Mouse (Mus musculus): ENCODE measurements at regions not wholly inside any gene's neighbourhood (a gene's known extent, or its start where the extent isn't known, plus 50 kb on each side); places are given as distances from the start of the nearest gene placed in this dataset.
"Not testable (repeated sequence)": the region's sequence is repeated elsewhere in the genome, so short reads cannot be mapped to it uniquely, and the experiment has no call there.

DNA sequence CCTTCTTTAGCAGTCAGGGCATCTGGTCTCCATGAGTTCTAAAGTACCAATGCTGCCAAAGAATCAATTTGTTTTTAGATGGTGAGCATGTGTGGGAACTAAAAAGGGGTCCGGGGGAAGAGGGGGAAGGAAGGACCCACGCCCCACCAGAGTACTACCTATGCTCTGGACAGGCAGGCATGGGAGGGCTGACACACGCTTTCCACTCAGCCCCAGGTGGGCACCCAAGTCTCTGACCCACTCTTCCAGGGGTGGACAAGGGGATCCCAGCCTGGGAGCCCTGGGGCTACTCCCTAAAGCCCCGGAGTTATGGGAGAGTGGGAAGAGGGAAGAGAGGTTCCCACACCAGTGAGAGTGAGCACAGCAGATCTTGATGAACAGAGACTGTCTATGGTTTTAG lies 1446.9 kb downstream of the Zfp704 start:
- DNase-seq (ENCODE audit: low spot score in 2 of 2) = no peak

- DNase-seq (ENCODE audit: low spot score in 2 of 2) = no peak
Observed at GRCm38 (mm10) chr3:8161997-8162756, 1447.7 kb downstream of the Zfp704 start.

DNA sequence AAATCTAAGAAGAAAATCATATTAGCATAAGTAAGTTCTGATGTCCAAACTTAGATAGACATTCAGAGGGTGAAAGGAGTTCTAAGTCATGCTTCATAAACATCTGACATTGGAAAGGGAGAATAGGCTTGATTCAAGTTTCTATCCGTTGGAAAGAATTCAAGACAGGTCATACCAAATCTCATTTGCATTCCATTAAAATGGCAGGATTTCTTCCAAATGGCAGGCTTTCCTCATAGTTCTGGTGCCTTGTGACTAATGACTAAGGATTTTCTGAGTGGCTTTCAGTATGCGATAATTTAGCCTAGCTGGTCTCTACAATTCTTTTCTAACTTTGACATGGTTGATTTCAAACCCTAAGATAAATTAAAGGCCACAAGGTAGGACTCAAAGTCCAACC lies 1466.9 kb downstream of the Zfp704 start:
- no peak for DNase-seq (ENCODE audit: low spot score in 2 of 2)

- DNase-seq (ENCODE audit: low spot score in 2 of 2) = no peak
Observed at GRCm38 (mm10) chr3:8142190-8142589, 1467.7 kb downstream of the Zfp704 start.

DNA sequence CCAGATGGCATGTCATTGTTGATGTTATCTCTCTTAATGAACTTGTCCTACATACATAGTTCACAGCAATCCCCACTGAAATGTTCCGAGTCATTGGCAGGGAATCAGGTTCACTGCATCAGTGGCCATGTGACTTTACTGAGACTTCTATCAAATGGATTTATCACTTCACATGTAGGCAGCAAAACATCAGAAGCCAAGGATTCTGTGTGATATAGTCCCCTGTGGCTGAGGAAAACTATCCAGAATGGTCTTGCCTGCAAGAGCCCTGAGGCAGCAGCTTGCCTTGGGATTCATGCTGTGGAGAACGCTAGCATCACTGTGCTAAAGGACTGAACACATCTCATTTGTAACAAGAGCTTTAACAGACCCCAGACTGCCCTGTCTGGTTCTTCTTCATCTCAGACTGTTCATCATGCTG lies 1468.2 kb downstream of the Zfp704 start:
- DNase-seq (ENCODE audit: low spot score in 2 of 2) = no peak

DNA sequence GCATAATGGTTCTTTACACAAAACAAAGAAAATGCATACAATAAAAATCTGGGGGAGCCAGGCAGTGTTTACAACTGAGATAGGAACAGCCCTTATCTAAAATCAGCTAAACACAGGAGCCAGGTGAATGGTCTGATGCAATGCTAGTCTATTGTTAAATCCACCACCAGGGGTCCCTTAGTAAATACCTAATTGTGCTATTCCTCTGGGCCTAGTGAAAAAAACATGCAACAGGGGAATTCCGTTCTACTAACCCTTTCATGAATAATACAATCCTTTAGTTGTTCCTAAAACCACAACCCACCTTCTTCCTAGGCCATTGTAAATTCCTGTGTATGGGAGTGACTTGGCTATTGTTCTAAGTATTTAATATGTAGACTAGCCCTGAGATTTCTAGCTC lies 1486.2 kb downstream of the Zfp704 start:
- not testable (repeated sequence) for DNase-seq (ENCODE audit: low spot score in 2 of 2)

GRCm38 (mm10) chr3:8123141-8123540 lies 1486.7 kb downstream of the Zfp704 start:
- no peak for DNase-seq (ENCODE audit: low spot score in 2 of 2)

- DNase-seq (ENCODE audit: low spot score in 2 of 2) = no peak
Observed at GRCm38 (mm10) chr3:8098291-8098690, 1478.0 kb upstream of the 1700008P02Rik start.

- DNase-seq (ENCODE audit: low spot score in 2 of 2) = no peak
Observed at GRCm38 (mm10) chr3:8084749-8085148, 1464.5 kb upstream of the 1700008P02Rik start.

DNA sequence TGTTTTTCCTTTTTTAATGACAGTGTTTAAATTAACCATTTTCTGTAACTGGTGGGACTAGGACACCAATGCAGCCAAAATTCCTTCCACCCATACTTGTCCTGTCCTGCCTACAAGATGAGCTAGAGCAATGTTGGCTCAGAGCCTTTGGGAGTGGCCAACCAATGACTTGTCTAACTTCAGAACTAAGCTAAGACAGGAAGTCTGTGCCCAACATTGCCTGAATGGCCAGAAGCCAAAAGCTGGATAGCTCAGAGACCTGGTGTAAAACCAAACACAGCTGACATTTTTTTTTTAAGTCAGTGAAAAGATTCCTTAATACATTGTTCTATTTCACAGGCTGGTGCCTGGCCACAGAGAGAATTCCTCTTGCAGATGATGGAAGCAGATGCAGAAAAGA lies 1433.5 kb upstream of the 1700008P02Rik start:
- no peak for DNase-seq (ENCODE audit: low spot score in 2 of 2)

DNA sequence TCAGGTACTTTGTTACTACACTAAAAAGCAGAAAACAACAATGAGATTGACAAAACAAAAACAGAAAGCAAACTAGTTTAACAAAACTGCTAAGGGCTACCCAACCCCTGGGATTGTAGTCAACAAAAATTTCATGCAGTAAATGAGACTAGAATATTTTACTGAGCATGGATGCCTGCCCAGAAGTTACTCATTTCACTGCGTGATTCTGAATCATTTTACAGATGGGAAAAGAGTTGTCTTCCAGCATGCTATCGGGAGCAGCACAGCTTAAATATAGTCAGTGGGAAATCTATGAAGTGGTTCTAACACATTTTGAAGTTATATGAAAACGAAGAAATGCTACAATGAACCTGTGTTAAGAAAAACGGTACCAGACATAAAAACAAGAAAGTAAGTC lies 1430.9 kb upstream of the 1700008P02Rik start:
- no peak for DNase-seq (ENCODE audit: low spot score in 2 of 2)

GRCm38 (mm10) chr3:8049706-8050105 lies 1429.5 kb upstream of the 1700008P02Rik start:
- DNase-seq (ENCODE audit: low spot score in 2 of 2) = no peak

DNA sequence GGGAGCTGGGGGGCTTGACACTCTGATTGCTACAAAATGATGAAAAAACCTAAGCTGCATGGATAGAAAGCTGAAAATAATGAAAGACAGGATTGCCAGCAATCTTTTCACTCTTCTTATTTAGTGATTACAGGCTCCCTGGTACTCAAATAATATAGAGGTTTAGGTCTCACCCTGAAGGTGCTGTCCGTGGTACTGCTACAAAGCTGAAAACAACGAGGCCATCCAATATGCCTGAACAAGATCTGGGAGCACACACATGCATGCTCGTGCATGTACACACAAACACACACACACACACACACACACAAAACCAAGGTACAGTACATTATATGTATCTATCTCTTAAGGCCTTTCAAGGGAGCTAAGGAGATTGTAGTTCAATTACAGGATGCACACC lies 1426.1 kb upstream of the 1700008P02Rik start:
- DNase-seq (ENCODE audit: low spot score in 2 of 2) = no peak

- no peak for DNase-seq (ENCODE audit: low spot score in 2 of 2)
Observed at GRCm38 (mm10) chr3:8036697-8037096, 1416.5 kb upstream of the 1700008P02Rik start.

DNA sequence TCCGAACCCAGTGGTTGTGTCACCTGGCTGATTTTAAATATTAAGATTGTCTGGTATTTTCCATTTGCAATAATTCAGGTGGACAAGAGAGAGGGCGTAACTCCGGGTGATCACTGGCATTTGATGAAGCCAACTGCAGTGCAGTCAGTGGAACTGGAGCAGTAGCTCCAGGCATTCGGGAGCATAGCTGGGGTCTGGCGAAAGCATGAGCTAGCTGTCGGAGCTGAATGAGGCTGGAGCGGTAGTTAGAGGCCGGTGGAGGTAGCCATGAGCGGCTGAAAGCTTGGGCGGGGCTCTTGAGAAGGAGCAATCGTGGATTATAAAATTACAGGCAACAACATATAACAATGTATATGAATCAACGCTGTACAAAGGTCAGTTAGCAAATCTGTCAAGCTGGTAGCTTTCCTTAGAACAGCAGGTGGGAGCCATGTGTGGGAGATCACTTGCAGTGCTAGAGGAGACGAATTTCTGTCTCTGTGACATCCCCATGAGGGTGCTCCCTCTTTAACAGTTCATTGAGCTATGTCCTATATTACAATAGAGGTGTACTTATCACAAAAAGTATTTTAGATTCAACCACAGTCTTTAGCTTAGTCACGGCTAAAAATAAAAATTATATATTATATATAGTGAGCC lies 1415.0 kb upstream of the 1700008P02Rik start:
- no peak for DNase-seq (ENCODE audit: low spot score in 2 of 2)

GRCm38 (mm10) chr3:8026325-8027017 lies 1406.2 kb upstream of the 1700008P02Rik start:
- no peak for DNase-seq (ENCODE audit: low spot score in 2 of 2)

DNA sequence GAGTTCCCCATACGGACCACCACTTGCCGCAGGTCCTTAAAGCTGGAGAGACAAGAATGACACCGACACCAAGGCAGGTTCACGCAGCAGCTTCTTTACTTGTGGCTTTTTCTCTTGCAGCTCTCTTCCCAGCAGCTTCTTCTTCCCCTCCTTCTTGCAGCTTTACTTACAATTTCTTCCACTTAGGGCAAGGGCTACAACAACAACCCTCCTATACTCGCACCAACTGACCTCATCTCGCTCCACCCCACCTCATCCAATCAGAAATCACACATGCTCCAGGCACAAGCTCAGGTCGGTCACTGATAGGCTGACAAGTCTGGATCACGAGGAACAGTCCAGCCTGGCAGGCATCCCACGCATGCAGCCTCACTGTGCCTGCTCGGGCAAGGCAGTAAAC lies 1402.4 kb upstream of the 1700008P02Rik start:
- DNase-seq (ENCODE audit: low spot score in 2 of 2) = no peak

DNA sequence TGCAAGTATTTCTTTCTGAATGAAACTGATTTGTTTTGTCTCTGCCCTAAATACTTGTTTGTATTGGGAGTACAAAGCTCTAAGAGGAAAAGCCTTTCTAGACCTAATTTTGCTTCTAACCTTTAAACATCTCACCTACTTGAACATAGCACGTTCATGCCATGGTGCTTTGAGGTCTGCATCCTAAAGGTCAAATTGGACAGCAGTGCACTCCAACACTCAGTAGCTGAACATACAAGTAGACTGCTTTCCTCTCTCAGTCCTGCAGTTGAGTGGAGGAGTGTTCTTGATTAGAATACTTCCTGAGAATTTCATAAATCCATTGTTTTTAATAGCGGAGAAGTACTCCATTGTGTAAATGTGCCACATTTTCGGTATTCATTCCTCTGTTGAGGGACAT lies 1397.2 kb upstream of the 1700008P02Rik start:
- no peak for DNase-seq (ENCODE audit: low spot score in 2 of 2)

- no peak for DNase-seq (ENCODE audit: low spot score in 2 of 2)
Observed at GRCm38 (mm10) chr3:8016945-8017344, 1396.7 kb upstream of the 1700008P02Rik start.

- no peak for DNase-seq (ENCODE audit: low spot score in 2 of 2)
Observed at GRCm38 (mm10) chr3:8009966-8010365, 1389.7 kb upstream of the 1700008P02Rik start.

DNA sequence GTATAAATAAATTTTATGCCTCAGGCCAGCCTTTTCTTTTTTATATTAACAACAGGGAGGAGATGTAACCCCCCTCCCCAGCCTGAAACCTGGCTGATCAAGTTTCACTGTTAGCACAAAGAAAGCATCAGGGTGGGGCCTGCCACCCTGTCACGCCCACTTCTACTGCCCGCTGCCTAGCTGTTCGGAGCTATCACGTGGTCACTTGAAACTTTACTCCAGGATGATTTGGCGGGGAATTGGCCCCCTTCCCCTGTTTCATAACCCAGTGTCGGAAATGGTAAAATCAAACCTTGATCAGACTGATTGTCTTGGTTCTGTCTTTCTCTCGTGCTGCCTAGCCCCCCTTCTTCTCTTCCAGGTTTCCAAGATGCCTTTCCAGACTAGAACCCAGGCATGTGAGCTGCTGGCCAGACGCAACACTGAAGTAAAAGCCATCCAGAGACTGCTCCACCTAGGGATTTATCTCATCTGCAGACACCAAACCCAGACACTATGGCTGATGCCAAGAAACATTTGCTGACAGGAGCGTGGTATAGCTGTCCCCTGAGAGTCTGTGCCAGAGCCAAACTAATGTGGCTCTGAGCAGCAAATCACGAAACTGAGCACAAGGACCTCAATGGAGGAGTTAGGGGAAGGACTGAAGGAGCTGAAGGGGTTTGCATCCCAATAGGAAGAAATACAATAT lies 1386.6 kb upstream of the 1700008P02Rik start:
- no peak for DNase-seq (ENCODE audit: low spot score in 2 of 2)

DNA sequence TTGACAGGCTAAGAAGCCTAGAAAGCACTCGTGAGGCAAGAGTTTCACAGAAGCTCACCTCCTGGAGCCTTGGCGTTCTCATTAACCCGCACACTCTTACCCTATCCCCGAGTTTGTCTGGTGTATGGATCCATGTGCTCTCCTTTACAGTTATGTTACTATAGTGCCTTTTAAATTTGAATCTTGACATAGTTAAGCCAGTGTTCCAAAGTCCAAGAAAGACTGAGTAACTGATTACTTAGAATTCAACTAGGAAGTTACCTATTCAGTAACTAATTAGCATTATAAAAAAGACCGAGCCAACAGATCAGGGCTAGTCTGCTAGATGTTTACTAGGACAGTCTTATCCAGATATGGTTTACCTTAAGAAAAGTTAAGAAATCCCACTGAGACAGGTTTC lies 1386.0 kb upstream of the 1700008P02Rik start:
- DNase-seq (ENCODE audit: low spot score in 2 of 2) = no peak
